In genomic region chr12:100353954-100354353, GRCm38 (mm10) we compare ENCODE assay signal across 1 mouse cellular context.
A peak's percentile ranks its signal among the peaks of the same experiment; 100 is the strongest.
TF ChIP-seq lines count a peak whose summit lies in the region.

No protein-coding gene starts in this region.

TF ChIP-seq in MEL, 35 proteins besides CTCF, POLR2A, EP300 and RAD21 (continued from another document):
- TF ChIP-seq ETS1 (IDR thresholded peaks at IDR 0.05; ENCODE audit: low read depth, low read length) (peak; percentile 71), NELFE (IDR thresholded peaks at IDR 0.05; ENCODE audit: low read depth, low read length) (no peak), CHD1 (IDR thresholded peaks at IDR 0.05; ENCODE audit: low read depth, low read length) (no peak), NRF1 (IDR thresholded peaks at IDR 0.05; ENCODE audit: insufficient read depth, low read depth, low read length, poor library complexity, severe bottlenecking) (no peak), MAZ (IDR thresholded peaks at IDR 0.05; ENCODE audit: low read depth, low read length) (no peak)
TF ChIP-seq in MEL: peak in this region for 9.
